Mouse (Mus musculus) thymus, postnatal 0 days (tissue): ENCODE results near the gene Sema4c. TPM values are rescaled to one million over a fixed set of nuclear protein-coding genes. Genes with fewer than 3 reads are reported as not detected.

Source experiments
- DNase-seq: peaks from one replicate; pipeline ENCODE4 v3.0.0-alpha.2; 2015; ENCODE audit warnings: low spot score
- microRNA-seq: library from miRNA; unstranded; fragments of <30 nt; microRNA quantifications from one replicate; pipeline ENCODE4, GENCODE M21; 2016; ENCODE audit warnings: borderline number of aligned reads
- polyA plus RNA-seq: library from polyadenylated mRNA; unstranded; fragments of >200 nt; fragmentation: Nextera tagmentation; extraction: Ambion mirVana; gene quantifications from 2 replicates; pipeline ENCODE4 v1.2.1, GENCODE M21; 2015

Gene Sema4c
- polyA plus RNA-seq, 1 experiment from 2014 or later = 6.0 TPM

DNA sequence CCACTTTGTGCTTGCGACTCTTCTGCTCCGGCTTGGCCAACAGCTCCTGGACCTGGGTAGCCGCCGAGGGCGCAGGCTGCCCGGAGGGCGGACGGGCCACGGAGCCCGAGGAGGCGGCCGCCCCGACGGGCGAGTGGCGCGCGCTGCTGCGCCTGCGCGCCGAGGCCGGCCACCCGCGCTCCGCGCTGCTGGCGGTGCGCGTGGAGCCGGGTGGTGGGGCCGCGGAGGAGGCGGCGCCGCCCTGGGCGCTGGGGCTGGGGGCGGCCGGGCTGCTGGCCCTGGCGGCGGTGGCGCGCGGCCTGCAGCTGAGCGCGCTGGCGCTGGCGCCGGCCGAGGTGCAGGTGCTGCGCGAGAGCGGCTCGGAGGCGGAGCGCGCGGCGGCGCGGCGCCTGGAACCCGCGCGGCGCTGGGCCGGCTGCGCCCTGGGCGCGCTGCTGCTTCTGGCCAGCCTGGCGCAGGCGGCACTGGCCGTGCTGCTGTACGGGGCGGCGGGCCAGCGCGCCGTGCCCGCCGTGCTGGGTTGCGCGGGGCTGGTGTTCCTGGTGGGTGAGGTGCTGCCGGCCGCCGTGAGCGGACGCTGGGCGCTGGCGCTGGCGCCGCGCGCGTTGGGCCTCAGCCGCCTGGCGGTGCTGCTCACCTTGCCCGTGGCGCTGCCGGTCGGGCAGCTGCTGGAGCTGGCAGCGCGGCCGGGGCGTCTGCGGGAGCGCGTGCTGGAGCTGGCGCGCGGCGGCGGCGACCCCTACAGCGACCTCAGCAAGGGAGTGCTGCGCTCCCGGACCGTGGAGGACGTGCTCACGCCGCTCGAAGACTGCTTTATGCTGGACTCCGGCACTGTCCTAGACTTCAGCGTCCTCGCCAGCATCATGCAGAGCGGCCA is 45.8 kb downstream of the Sema4c start:
- DNase-seq = peak; percentile 61

- peak; percentile 99 for DNase-seq
These were observed 46.7 kb downstream of the Sema4c start, which contains the start of gene Cnnm3 for GRCm38 (mm10) chr1:36511289-36512021. Gene Cnnm3 (plus strand): TSS chr1:36511867.

GRCm38 (mm10) chr1:36508238-36508637 is 49.9 kb downstream of the Sema4c start:
- DNase-seq = no peak

DNA sequence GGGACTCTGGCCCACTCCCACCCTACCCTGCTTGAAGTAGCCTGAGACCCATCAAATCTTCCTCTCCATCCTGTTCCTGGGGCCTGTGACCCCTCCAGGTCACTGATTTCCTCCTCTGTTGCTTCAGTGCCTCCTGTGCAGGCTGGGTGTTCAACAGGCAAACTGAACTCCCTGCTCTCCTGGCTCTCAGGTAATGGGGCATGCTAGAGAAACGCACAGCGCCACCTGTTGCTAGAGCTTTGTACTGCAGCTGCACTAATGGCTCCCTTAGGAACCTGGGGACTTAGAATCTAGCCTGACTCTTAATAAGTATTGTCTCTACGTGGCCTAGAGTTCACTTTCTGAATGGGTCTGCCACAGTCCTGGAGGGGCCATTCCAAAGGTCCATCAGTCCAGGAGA is 56.9 kb downstream of the Sema4c start:
- peak; percentile 79 for DNase-seq

Small RNAs within 50 kb of the gene (microRNA-seq; reads per million reads assigned to microRNA genes)
- gene Gm47280 = not detected

Other genes with a start within 250 kb of the Sema4c start
- gene Kansl3, start 189.2 kb downstream of the Sema4c start, polyA plus RNA-seq = 26.0 and 29.4 TPM in 2 replicates
- gene Fer1l5, start 186.1 kb downstream of the Sema4c start, polyA plus RNA-seq = 0.49 and 0.61 TPM in 2 replicates
- gene Lman2l, start 113.1 kb downstream of the Sema4c start, polyA plus RNA-seq = 51.3 and 52.1 TPM in 2 replicates
- 12.3 and 13.7 TPM in 2 replicates for gene Cnnm4, start 86.7 kb downstream of the Sema4c start, polyA plus RNA-seq
- 3.3 and 3.8 TPM in 2 replicates for gene Cnnm3, start 46.5 kb downstream of the Sema4c start, polyA plus RNA-seq
- gene Ankrd23, start 21.5 kb downstream of the Sema4c start, polyA plus RNA-seq = 10.0 and 12.0 TPM in 2 replicates
- 0.26 and 0.60 TPM in 2 replicates for gene Gm42417, start 18.9 kb downstream of the Sema4c start, polyA plus RNA-seq
- 20.0 and 22.7 TPM in 2 replicates for gene Ankrd39, start 10.9 kb downstream of the Sema4c start, polyA plus RNA-seq
- gene Fam178b, start 124.8 kb upstream of the Sema4c start, polyA plus RNA-seq = 0.52 and 1.7 TPM in 2 replicates
- 679 and 701 TPM in 2 replicates for gene Cox5b, start 133.1 kb upstream of the Sema4c start, polyA plus RNA-seq
- 0.13 TPM in 1 of 2 replicates, not detected in the other for gene 4933424G06Rik, start 151.8 kb upstream of the Sema4c start, polyA plus RNA-seq
- 59.3 and 62.0 TPM in 2 replicates for gene Actr1b, start 156.1 kb upstream of the Sema4c start, polyA plus RNA-seq
- 118 and 123 TPM in 2 replicates for gene Zap70, start 203.4 kb upstream of the Sema4c start, polyA plus RNA-seq